Mouse (Mus musculus) left cerebral cortex, adult 6 months (tissue): ENCODE results near the gene Ndufc1. TPM values are rescaled to one million over a fixed set of nuclear protein-coding genes. Genes with fewer than 3 reads are reported as not detected.

ENCODE experiments used
- long read RNA-seq, 2 experiments: library from polyadenylated mRNA; unstranded; transcript quantifications; one replicate each; pipeline ENCODE4 v2.0.0; 2019 to 2020
- polyA plus RNA-seq: library from polyadenylated mRNA; unstranded; fragments of <200 nt; fragmentation: Nextera tagmentation; gene quantifications from 2 replicates; pipeline ENCODE4 v1.2.3, GENCODE M21; 2021

Gene Ndufc1
- polyA plus RNA-seq, result 1,638 and 2,123 TPM in 2 replicates
- long read RNA-seq, experiment 1, transcript Ndufc1-201 (4 exons, 1,249 nt), result major isoform, 93 of 99 reads
- long read RNA-seq, experiment 1, partial matches to known transcripts, result 4 of 99 reads
- long read RNA-seq, experiment 1, other reads (novel, unspliced or antisense), result 2 of 99 reads
- long read RNA-seq, experiment 2, transcript Ndufc1-201 (4 exons, 1,249 nt), result major isoform, 591 of 603 reads
- long read RNA-seq, experiment 2, partial matches to known transcripts, result 2 of 603 reads
- long read RNA-seq, experiment 2, other reads (novel, unspliced or antisense), result 9 of 603 reads

GRCm38 (mm10) chr3:51408561-51409183 is at the start of gene Ndufc1:
Ndufc1 (minus strand) TSS chr3:51408988.

GRCm38 (mm10) chr3:51415098-51416072 is 6.6 kb upstream of the Ndufc1 start, which contains the start of gene Naa15:
Naa15 (plus strand) TSS chr3:51415148.

DNA sequence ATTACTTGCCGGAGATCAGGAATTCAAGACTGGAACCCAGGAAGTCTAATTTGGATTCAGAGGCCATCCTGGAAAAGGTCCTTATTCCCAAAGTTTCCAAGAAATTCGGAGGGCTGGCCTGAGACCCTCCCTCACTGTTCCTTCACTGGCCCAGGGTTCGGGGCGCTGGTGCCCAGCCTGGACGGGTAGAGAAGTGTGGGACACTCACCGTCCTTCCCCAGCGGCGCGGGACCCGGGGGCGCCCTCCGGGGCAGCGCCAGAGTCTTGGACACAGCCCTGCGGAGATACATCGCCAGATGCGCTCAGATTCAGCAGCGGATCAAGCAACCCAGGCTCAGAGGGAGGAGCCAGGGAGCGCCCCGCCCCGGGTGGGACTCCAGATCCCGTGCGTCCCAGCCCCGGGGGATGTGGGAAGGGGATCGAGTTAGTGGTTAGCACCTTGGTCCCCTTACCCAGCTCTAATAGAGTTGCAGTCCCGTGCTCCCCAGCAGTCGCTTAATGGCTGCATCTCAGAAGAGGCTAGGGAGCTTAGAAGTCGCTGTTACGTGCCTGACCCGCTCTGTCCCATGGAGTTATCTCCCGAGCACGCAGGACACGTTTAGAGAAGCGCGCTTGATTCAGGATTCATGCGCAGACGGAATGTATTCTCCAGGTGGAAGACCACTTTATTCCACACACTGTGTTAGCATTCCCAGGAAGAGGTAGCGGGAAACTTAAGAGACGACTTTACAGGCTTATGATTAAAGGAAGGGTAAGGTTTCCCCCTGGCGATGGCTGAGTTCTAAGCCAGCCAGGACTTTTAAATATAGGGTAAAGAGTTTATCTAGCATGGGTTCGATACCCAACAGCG is 12.3 kb downstream of the Ndufc1 start, which contains the start of gene Mgarp:
Mgarp (minus strand) TSS at position 520 of the 850 bp plus-strand sequence.

Other genes starting within 250 kb of the Ndufc1 start
- 6.1 and 22.3 TPM in 2 replicates for gene Noct, start 184.5 kb downstream of the Ndufc1 start, polyA plus RNA-seq
- 16.5 and 18.2 TPM in 2 replicates for gene Elf2, start 68.3 kb downstream of the Ndufc1 start, polyA plus RNA-seq
- gene Mgarp, start 12.2 kb downstream of the Ndufc1 start, polyA plus RNA-seq, result 0.16 and 0.24 TPM in 2 replicates
- gene Naa15, start 6.2 kb upstream of the Ndufc1 start, polyA plus RNA-seq, result 7.7 and 11.5 TPM in 2 replicates
- gene Rab33b, start 74.9 kb upstream of the Ndufc1 start, polyA plus RNA-seq, result 19.2 and 23.4 TPM in 2 replicates
- 10.4 and 10.8 TPM in 2 replicates for gene Setd7, start 151.9 kb upstream of the Ndufc1 start, polyA plus RNA-seq